Mouse (Mus musculus) embryo, embryonic 10 days (tissue): ENCODE measurements around the gene Nt5c2.

Source experiments
- DNase-seq: peaks from one replicate; pipeline ENCODE4 v3.0.0-alpha.2; 2015; ENCODE audit warnings: low spot score

Nt5c2 gene

DNA sequence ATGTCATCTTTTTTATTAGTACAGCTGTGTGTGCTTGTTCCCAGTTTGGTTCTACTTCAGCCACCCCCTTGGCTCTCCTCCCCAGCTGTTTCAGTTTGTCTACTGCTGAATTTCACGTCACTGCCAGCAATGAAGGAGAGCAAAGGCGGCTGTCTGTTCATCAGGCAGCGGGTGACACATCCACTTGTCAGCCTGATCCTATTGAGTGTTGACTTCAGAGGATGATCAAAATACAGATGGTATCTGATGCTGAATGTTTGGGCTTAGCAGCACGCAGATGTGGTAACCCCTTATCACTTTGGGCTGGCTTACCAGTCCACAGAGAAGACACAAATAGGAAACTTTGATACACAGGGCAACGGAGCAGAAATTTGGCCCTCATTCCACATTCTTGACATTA, 168.5 kb downstream of the Nt5c2 start:
- no peak for DNase-seq

DNA sequence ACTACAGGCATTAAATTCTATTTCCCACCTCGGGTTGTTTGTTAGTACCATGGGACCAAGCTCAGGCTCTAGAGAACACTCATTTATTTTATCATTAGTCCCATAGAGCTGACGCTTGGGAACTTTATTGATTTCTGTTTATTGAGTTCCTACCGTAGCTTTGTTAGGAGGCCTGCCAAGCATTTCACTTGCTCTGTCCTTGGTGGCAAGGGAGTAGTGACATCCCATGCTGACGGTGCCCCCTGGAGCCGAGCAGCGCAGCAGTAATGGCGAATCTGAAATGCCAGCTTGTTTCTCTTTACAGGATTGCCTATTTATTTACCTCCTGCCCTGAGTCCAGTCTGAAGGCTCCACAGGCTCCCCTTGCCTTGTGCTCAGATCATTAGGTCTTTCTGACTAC, 168.9 kb downstream of the Nt5c2 start:
- no peak for DNase-seq

DNA sequence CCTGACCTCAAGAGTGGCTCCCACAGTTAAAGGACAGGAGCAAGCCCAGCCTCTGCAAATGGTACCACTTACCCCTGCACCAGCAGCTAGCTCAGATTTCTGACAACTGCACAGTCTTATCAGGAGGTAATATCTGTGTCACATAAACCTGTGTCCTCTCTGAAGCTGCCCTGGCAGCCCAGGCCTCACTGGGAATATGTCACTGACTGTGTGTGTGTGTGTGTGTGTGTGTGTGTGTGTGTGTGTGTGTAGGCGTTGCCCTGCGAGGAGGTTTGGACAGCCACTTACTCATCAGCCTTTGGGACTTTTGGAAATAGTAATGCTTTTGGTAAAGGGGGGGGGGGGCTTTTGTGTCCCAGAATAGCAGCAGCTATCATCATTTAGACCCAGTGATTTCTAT, 171.9 kb downstream of the Nt5c2 start:
- DNase-seq, result no peak

DNA sequence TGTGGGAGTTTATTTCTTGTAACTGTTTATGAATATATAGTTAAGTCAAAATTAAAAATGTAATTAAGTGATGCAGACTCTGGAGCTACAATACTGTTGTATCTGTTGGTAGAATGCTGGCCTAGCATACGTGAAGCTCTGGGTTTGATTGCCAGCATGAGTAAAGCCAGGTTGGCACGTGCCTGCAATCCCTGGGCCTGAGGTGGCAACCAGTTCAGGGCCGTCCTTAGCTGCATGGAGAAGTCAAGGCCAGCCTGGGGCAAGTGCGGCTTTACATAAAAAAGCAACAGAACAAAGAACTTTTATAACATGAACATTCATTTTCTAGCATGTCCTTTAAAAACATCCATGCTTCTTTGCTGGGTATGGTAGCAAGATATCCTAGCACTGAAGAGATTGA, 173.9 kb downstream of the Nt5c2 start:
- DNase-seq, result no peak

DNA sequence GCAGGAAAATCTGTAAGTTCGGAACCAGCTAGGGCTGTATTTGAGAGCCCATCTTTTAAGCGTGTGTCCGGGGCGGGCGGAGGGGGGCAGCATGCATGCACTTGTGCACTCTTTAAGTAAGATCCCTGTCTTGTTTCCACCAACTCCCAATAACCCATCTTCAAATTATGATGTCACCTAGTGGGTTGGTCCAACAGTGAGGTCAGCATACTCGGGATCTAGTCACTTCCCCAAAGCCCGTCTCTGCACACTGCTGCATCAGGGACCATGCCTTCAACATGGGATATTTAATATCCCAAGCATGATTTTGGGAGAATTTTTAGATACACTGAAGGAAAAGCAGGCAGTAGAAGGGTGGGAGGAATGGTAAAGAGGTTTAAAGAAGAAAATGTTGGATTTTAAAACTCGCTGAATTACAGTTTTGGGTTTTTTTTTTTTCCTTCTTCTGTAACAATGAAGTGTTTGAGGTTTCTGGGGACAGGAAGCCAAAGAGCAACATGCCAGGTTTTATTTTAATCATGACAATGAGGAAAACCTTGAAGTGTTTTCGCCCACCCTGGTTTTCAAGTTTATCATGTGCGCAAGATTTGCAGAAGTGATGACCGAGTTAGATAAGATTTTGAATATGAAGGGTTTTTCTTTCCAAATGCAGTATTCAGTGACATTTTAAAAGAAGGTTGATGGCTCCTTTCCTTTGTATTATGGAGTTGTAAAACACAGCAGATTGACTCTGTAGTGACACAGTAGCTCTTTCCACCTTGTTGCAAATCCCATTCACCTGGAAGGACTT, 177.5 kb downstream of the Nt5c2 start:
- no peak for DNase-seq

DNA sequence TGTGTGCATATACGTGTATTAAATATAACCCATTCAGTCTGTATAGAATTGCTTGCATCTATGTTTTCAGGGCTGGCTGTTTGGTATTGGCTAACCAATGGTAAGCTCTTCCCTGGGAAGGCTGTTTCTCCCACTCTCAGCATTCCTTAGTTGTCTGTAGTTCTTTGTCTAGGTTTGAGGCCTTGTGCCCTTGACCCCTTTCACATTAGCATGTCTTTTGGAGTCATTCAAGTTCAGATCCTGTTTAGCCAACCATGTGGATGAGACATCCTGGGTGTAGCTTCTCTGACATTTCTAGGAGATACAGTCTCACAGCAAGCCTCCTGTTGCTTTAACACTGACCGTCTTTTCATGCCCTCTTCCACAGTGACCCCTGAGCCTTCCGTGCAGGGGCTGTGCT, 178.9 kb downstream of the Nt5c2 start:
- no peak for DNase-seq

DNA sequence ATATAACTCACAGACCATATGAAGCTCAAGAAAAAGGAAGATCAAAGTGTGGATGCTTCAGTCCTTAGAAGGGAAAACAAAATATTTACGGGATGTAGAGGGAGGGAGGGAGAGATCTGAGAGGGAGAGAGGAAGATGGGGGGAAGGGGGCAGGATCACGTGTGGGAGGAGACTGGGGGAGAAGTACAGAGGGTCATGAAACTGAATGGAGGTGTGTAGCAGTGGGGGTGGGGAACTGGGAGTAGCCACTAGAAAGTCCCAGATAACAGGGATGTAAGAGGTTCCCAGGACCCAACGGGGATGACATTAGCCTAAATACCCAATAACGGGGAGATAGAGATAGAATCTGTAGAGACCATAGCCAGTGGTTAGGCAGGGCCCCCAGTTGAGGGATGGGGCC, 179.6 kb downstream of the Nt5c2 start:
- DNase-seq, result no peak

DNA sequence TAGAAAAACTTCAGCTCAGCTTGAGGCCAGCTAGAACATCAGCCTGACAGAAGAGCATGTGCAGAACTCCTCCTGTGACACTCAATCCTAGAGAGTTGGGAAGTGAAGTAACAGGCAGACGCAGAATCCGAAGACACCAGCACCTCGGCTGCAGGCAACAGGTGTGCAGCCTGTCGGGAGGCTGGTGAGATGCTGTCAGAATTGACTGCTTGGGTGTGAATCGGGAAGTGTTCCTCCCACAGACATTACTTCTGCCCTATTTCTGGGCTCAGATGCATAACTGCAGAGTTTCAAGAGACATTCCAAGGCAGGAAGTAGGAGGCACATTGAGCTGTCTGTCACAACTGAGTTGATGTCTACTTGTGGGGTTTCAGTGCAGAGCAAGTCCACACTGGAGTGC, 180.7 kb downstream of the Nt5c2 start:
- DNase-seq, result no peak
